Mouse (Mus musculus): ENCODE data around the gene Grrp1. TPM values are rescaled to one million over a fixed set of nuclear protein-coding genes. Genes with fewer than 3 reads are reported as not detected.
A peak's percentile ranks its signal among the peaks of the same experiment; 100 is the strongest.
"Not testable (repeated sequence)": the region's sequence is repeated elsewhere in the genome, so short reads cannot be mapped to it uniquely, and the experiment has no call there.

Gene Grrp1
- polyA plus RNA-seq, 1 experiment from 2014 or later = not detected

DNA sequence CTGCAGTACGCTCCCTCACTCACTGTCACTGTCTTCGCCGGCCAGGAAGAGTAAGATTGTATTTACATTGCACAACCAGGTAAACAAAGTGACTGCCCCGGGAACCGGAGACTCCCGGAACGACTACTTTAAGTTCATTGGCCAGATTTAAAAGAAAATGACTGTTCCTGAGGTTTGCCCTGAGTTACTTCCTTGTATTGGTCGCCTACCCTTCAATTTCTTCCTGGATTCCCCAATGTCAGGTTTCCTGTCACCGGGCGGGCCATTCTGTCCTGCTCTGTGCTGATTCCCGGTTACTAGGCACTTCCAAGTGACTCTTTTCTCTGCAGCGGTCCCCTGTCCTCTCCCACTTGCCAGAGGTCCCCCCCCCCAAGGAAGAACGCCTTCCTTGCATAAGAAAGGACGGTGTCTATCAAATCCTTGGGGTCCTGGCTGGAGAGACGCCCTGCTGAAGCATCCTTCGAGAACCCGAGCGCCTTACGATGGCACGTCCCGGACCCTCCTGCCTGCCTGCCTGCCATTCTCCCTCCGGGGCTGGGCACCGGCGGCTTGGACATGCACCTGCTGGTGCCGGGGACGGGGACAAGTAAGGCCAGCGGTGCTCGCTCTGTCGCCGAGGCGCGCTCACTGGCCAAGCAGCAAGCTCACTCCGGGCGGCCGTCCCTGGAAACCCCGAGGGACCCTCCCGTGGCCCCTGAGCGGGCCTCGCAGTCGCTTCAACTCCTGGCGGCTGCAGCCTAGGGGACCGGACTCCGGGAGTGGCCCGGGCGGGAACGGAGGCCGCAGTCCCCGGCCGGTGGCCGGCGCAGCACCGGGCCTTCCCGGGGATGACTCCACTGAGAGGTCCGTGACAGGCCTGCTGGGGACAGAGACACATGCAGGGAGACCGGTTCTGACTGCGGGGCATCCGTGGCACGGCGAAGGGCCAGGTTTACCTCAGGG lies 32.6 kb upstream of the Grrp1 start:
- peaks cover 29% of the 10 kb centered on the region for H3K79me2 ChIP-seq (ENCODE audit: inconsistent target)
- 2% methylated on average over 57 of the region's 59 CpGs for WGBS (ENCODE audit: missing documents)
- peaks cover 27% of the 10 kb centered on the region; the same call in 1 of the 2 replicates for H3K36me3 ChIP-seq (ENCODE audit: inconsistent target)
- peak overlapping the region; percentile 80 for H3K4me3 ChIP-seq (ENCODE audit: inconsistent target)
- peak overlapping the region; percentile 74 for H3K27ac ChIP-seq

DNA sequence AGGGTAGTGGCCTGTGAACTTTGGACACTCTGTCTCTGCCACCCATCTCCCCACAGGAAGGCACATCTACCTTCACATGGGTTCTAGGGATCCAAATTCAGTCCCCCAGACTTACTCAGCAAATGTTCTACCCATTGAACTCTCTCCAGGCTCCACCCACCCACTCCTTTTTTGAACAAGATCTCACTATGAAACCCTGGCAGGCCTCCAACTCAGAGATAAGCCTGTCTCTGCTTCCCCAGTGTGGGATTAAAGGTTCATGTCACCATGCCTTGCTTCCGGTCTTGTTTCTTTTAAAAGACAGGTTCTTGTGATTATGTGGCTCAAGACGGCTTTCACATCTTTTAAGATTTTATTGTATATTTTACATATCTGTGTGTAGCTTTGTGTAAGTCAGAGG lies 31.0 kb upstream of the Grrp1 start:
- no peak overlapping the region for H3K27ac ChIP-seq
- no peak overlapping the region for H3K4me3 ChIP-seq (ENCODE audit: inconsistent target)
- peaks cover 29% of the 10 kb centered on the region for H3K79me2 ChIP-seq (ENCODE audit: inconsistent target)
- peaks cover 38% of the 10 kb centered on the region; the same call in 1 of the 2 replicates for H3K36me3 ChIP-seq (ENCODE audit: inconsistent target)
- WGBS (ENCODE audit: missing documents) = 100% methylated on average over 2 of the region's 2 CpGs

DNA sequence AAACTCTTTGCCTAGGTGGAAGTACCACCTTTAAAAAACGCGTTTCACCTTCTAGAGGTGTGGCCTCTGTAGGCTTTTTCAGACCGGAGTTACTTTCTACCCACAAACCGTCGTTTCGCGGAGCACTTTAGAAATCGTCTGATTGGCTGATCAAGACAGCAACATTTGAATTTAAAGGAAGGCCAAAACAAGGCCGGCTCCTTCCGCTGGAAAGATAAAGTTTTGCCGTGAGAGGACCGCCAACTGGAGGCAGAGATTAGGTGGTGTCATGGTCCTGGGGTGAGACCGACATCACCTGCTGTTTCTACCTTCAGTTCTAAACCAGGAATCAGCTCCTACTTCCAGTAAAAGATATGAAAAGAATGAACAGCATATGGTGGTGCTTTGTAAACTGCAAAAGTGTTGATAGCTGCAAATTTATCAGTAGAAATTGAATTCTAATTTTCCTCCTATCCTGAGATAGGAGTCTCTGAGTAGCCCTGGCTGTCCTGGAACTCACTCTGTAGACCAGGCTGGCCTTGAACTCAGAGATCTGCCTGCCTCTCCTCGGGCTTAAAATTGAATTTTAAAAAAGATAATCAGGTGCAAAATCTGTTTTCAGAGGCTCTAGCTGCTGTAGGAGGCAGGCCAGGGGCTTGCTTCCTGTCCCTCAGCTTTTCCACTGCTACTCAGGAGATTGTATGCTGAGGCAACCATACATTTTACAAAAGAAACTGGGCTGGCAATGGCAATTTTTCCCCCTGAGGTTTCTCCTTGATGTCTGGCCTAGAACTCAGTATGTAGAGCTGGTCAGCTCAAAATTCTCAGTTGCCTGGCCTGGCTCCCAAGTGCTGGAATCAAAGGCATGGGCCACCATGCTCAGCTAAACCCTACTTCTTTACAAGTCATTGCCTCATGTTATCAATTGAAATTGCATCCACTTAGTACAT lies 19.8 kb upstream of the Grrp1 start:
- no peaks in the 10 kb centered on the region; the same call in 1 of the 2 replicates for H3K79me2 ChIP-seq (ENCODE audit: inconsistent target)
- no peak overlapping the region for H3K4me3 ChIP-seq (ENCODE audit: inconsistent target)
- 8% methylated on average over 14 of the region's 14 CpGs for WGBS (ENCODE audit: missing documents)
- peaks cover 21% of the 10 kb centered on the region; the same call in 1 of the 2 replicates for H3K36me3 ChIP-seq (ENCODE audit: inconsistent target)
- no peak overlapping the region for H3K27ac ChIP-seq

DNA sequence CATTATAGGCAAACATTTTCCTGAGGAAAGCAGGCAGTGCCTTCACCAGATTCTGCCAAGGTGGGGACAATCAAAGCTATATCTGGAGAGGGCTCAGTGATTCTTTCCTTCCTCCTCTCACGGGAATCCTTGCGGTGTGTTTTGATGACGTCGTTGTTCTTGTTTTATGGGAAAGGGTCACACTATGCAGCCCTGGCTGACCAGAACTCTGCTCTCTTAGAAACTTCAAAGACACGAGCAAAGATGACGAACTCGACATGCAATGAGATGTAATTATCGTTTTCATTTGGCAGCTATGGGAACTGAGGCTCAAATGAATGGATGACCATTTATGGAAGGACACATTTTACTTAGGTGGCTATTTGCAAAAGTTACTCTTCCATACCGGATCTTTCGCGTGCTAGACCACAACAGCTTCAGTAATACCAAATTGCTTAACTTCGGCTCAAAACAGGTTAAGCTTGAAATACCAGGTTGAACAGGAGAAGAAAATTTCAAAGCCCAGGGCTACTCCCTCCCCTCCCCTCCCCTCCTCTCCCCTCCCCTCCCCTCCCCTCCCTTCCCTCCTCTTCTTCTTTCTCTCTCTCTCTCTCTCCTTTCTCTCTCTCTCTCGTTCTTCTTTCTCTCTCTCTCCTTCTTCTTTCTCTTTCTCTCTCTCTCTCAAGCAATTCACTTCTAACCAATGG lies 19.0 kb upstream of the Grrp1 start:
- Histone ChIP-seq H3K4me3 (ENCODE audit: inconsistent target) (no peak overlapping the region), H3K27ac (no peak overlapping the region), H3K79me2 (ENCODE audit: inconsistent target) (no peaks in the 10 kb centered on the region), H3K36me3 (ENCODE audit: inconsistent target) (peaks cover 13% of the 10 kb centered on the region; the same call in 1 of the 2 replicates)
- WGBS (ENCODE audit: missing documents) = 7% methylated on average over 13 of the region's 13 CpGs

DNA sequence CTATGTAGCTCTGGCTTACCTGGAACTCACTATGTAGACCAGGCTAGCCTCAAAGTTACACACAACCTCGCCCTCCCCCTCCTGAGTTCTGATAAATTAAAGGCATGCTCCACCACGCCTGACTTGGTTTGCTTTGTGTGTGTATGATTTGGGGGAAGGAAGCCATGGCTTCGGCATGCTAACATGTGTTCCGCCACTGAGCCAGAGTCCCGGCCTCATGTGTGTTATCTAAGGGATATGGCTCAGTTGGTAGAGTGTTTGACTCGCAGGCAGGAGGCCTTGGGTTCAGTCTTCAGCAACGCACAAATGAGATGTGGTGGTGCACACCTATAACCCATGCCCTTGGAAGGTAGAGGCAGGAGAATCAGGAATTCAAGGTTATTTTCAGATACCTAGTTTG lies 18.1 kb upstream of the Grrp1 start:
- Histone ChIP-seq H3K4me3 (ENCODE audit: inconsistent target) (no peak overlapping the region), H3K79me2 (ENCODE audit: inconsistent target) (no peaks in the 10 kb centered on the region), H3K27ac (no peak overlapping the region), H3K36me3 (ENCODE audit: inconsistent target) (peaks cover 5% of the 10 kb centered on the region; the same call in 1 of the 2 replicates)
- 91% methylated on average over 7 of the region's 7 CpGs for WGBS (ENCODE audit: missing documents)

DNA sequence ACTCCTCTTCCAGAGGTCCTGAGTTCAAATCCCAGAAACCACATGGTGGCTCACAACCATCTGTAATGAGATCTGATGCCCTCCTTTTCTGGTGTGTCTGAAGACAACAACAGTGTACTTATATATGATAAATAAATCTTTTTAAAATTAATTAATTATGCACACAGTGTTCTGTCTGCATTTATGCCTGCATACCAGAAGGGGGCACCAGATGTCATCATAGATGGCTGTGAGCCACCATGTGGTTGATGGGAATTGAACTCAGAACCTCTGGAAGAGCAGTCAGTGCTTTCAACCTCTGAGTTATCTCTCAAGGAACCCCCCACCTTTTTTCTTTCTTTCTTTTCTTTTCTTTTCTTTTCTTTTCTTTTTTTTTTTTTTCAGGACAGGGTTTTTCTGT lies 15.7 kb upstream of the Grrp1 start:
- not testable (repeated sequence) for H3K27ac ChIP-seq; H3K79me2 ChIP-seq (ENCODE audit: inconsistent target)

DNA sequence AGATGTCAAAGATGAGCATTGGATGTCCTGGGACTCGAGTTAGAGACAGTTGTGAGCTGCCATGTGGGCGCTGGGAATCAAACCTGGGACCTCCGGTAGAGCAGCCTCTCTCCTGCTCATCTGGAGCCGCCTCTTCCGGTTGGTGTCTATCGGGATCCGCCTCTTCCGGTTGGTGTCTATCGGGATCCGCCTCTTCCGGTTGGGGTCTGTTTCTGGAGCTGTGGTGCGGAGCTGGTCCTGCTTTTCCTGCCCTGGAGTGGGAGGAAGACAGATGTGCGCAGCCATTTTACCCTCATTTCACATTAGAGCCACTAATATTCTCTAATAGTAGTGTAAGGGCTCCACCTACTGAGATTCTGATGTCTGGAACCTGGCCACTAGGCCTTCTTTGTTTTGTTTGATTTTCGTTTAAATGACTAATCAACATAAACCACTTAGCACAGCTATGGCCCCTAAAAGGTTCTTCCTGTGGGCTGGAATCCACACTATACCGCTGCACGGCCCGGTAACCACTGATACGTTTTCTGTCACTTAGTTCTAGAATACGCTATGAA lies 14.3 kb upstream of the Grrp1 start:
- Histone ChIP-seq H3K79me2 (ENCODE audit: inconsistent target) (no peaks in the 10 kb centered on the region), H3K36me3 (ENCODE audit: inconsistent target) (no peaks in the 10 kb centered on the region), H3K4me3 (ENCODE audit: inconsistent target) (no peak overlapping the region), H3K27ac (no peak overlapping the region)
- whole genome bisulfite sequencing (ENCODE audit: missing documents) = 58% methylated on average over 19 of the region's 19 CpGs

More for the DNA sequence above, 15.7 kb upstream of the Grrp1 start:
- H3K36me3 ChIP-seq (ENCODE audit: inconsistent target); H3K4me3 ChIP-seq (ENCODE audit: inconsistent target): not testable (repeated sequence)

DNA sequence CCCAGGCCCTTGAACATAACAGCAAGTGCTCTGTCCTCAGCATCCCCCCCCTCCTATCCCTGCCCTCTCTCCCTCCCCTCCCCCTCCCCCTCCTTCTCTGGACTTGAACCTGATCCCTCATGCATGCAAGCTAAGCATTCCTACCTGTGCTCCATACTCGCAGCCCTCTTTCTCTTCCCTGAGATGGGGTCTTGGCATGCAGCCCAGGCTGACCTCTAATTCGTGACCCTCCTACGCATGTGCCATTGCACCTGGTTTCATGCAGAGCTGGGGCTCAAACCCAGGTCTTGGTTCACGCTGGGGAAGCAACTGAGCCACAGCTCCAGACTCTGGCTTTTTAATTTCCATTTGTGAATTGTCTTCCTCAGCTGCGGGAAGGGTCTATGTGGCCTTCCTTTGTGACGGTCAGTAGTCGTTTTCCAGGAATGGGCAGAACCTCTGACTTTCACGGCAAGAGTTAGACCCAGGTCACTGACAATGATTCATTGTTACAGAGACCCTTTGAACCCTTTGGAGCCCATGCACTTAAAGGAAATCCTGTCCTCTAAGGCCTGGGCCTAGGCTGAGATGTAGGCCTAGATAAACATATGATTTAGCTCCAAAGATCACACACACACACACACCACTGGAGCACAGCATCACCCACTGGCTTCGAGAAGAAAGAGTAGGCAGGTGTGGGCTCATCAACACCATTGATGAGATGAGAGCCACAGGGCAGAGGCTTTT lies 12.1 kb upstream of the Grrp1 start:
- Histone ChIP-seq H3K79me2 (ENCODE audit: inconsistent target) (no peaks in the 10 kb centered on the region), H3K36me3 (ENCODE audit: inconsistent target) (no peaks in the 10 kb centered on the region), H3K4me3 (ENCODE audit: inconsistent target) (no peak overlapping the region), H3K27ac (no peak overlapping the region)
- WGBS (ENCODE audit: missing documents) = 88% methylated on average over 9 of the region's 9 CpGs

DNA sequence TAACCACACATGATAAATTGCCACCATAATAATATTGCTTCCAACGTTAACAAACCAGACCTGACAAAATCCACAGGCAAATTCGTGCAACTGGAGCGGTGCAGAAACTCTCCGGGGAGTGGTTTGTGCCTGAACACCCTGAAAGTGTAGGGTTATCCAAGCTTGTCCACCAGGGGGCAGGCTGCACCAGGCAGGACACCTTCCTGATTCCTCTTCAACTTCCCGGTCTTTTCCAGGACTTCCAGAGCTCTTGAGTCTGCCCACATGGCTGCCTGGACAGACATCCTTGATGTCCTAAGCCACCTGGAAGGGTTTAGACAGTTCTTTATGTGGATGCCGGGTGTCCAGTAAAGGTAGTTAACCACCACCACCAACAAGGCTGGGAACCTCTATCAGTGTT lies 9.3 kb upstream of the Grrp1 start:
- WGBS (ENCODE audit: missing documents) = 43% methylated on average over 6 of the region's 6 CpGs

DNA sequence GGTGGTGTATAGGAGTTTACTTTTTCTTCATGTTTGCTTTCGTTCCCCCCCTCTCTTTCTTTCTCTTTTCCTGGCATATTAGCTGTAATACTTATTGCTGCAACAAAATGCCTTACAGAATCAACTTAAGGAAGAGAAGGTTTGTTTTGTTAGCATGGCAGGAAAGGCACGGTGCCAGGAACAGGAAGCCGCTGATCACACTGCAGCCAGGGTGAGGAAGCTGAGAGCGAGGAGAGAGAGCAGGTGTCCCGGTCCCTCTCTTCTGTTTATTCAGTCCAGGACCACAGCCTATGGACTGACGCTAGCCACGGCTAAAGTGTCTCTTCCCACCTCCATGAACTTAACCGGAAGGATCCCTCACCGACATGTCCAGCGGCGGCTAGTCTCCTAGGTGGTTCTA lies 4.4 kb upstream of the Grrp1 start:
- Histone ChIP-seq H3K27ac (no peak overlapping the region), H3K79me2 (ENCODE audit: inconsistent target) (no peaks in the 10 kb centered on the region), H3K4me3 (ENCODE audit: inconsistent target) (no peak overlapping the region), H3K36me3 (ENCODE audit: inconsistent target) (no peaks in the 10 kb centered on the region)
- WGBS (ENCODE audit: missing documents) = 23% methylated on average over 11 of the region's 11 CpGs

More for the DNA sequence above, 9.3 kb upstream of the Grrp1 start:
- no peak overlapping the region for H3K27ac ChIP-seq
- H3K36me3 ChIP-seq (ENCODE audit: inconsistent target) = no peaks in the 10 kb centered on the region
- no peaks in the 10 kb centered on the region for H3K79me2 ChIP-seq (ENCODE audit: inconsistent target)
- H3K4me3 ChIP-seq (ENCODE audit: inconsistent target) = no peak overlapping the region

DNA sequence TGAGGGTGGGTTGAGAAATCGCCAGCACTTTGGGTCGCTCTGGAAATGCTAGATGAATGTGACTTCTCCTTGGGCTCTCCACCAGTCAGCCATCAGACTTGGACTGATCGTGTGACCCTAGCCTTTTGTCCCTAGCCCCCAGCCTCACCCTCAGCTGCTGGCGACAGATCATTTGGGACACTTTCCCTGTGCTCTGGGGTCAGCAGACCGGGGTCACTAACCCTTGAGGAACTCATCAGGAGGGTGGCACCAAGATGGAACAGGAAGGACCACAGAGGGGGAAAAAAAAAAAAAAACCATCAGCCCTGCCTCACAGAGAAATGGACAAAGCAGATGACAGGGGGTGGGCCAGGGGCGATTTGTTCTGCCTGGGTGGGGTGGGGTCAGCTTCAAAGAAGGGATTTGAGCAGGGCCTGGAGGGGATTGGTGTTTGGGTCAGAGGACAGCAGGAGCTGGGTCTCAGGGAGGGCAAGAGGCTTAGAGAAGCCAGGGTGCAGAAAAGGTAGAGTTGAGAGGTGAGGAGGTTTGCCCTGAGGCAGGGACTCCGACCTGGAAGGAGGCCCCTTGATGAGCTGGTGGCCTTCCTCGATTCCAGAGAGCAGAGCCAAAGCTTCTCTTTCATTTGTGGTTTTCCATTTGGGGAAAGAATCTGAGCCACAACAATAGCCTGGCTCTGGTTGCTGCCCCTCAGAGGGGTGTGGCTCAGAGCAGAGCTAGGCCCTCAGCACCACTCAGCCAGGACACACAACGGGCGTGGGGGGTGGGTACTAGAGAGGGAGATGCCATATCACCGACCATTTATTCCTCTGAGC lies 3.5 kb upstream of the Grrp1 start:
- H3K36me3 ChIP-seq (ENCODE audit: inconsistent target) = no peaks in the 10 kb centered on the region
- no peak overlapping the region for H3K4me3 ChIP-seq (ENCODE audit: inconsistent target)
- 58% methylated on average over 11 of the region's 11 CpGs for WGBS (ENCODE audit: missing documents)
- H3K79me2 ChIP-seq (ENCODE audit: inconsistent target) = no peaks in the 10 kb centered on the region
- no peak overlapping the region for H3K27ac ChIP-seq

DNA sequence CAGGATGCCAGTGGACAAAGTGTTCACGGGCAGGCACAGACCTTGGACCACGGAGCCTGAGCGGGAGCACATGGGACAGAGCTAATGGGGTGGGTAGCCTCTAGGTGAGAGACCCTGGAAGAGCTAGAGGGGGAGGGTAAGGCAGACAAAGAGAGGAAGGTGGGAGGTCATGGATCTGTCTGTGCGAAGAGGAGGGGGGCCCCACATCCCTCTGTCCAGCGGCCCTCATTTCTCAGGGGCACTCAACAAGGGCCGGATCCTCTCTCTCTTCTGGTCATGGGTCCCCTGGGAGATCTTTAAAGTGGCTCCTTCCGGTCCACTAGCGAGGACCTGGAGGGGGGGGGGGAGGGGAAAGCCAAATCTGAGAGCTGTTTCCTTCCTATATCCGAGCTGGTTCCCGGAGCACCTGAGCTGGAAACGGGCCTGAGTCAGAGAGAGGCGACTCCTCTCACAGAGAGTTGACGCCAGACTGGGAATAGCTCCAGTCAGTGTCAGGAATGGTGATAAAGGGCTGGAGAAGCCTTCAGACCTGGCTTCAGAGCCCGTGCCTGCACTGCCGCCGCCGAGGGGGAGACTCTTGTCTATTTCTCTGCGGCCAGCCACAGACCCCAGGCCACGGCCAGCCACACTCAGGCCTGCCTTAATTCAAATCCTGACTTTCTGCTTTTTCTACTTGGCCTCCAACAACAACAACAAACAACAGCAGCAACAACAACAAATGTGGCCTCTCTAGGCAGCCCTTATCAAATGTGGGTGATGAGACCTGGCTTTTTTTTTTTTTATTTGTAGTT lies 2.7 kb upstream of the Grrp1 start:
- 73% methylated on average over 16 of the region's 19 CpGs for WGBS (ENCODE audit: missing documents)
- Histone ChIP-seq H3K27ac (no peak overlapping the region), H3K4me3 (ENCODE audit: inconsistent target) (no peak overlapping the region), H3K79me2 (ENCODE audit: inconsistent target) (no peaks in the 10 kb centered on the region), H3K36me3 (ENCODE audit: inconsistent target) (no peaks in the 10 kb centered on the region)

All from macrophage (primary cell).